Mouse (Mus musculus): ENCODE data around the gene Acads.

- TF ChIP-seq GATA1 (IDR thresholded peaks at IDR 0.05; ENCODE audit: low read length) (no peak), TAL1 (IDR thresholded peaks at IDR 0.05; ENCODE audit: low read length) (no peak)
These were observed 21.0 kb downstream of the Acads start, which contains the start of gene Gm10401 for GRCm38 (mm10) chr5:115098195-115098594.

Measured in erythroblast, embryonic 14.5 days (primary cell).